Mouse (Mus musculus) ovary, adult 10 weeks (tissue): ENCODE results near the gene Gtpbp6. TPM values are rescaled to one million over a fixed set of nuclear protein-coding genes. Genes with fewer than 3 reads are reported as not detected.

Source experiments
- polyA plus RNA-seq: library from polyadenylated mRNA; stranded (reverse); fragments of 350-450 nt; fragmentation: Illumina TruSeq; extraction: RNeasy Lipid Tissue Mini Kit (QIAGEN cat#74804); gene quantifications from one replicate; pipeline ENCODE4 v1.2.3, GENCODE M21; 2014

The Gtpbp6 gene
- not detected for polyA plus RNA-seq

DNA sequence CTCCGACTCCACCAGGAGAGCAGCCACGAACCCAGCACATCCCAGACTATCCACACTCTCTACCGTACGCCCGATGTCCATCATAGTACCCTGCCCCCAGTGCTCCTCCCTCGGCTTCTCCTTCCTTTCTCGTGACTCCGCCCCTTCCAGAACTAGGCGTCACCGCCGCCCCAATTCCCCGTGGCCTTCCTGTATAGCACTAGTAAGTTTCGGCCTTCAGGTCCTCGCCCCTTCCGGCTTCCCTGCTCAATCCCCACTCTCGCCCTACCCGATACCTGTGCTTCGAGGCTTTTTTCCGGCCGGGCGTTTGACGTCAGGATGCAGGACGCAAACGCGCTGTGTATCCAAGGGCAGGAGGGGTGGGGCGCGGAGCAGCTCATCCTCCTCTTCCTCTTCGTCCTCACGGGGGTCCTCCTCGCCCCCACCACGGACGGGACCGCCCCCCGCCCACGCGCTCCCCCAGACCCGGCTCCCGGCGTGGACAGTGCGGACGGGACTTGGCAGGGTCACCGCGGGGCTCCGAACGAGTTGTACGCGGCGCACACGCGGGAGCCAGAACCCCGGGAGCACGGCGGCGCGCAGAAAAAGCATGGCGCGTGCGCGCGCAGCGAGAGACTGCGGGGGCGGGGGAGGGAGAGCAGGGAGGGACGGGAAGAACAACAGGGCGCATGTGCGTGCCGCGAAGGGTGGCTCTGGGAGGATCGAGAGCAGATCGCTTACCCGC is at the start of gene Gtpbp6:
Gene Gtpbp6 (minus strand): TSS at position 617 of the 724 bp plus-strand sequence.

DNA sequence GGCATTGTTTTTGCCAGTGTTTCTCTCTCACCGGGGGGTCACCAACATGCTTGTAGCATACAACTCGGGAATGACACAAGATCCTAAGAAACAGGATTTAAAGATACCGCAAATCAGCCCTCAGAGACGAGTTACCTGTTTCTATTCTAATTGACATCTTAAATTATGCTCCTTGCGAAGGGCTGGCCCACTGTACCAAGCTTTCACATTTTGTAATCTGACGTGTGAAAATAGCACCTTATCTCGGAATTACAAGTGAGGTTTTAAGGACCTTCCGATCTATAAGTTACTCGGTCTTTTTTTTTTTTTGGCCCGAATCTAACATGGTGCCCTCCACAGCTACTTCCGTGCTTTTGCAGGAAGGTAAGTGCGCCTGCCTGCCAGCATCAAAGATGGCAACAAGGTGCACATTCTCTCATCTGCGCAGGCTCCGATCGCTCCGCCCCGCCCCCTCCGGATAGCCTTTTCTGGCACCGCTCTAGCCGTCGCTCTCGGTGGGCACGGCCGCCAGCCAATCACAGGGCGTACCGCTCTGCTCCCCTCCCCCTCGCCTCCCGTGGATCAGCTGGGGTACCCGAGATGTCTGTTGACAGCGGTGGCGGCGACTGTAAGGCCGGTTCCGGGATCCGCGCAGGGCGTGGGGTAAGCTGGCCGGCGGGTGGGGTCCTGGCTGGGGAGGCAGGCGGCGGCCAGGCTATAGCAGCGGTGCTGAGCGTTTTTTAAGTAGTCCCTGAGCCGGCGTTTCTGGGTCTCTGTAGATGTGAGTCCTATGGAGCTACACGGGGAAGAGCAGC is 27.5 kb upstream of the Gtpbp6 start, which contains the start of gene Chfr:
Gene Chfr (plus strand): TSS at position 550 of the 794 bp plus-strand sequence.

DNA sequence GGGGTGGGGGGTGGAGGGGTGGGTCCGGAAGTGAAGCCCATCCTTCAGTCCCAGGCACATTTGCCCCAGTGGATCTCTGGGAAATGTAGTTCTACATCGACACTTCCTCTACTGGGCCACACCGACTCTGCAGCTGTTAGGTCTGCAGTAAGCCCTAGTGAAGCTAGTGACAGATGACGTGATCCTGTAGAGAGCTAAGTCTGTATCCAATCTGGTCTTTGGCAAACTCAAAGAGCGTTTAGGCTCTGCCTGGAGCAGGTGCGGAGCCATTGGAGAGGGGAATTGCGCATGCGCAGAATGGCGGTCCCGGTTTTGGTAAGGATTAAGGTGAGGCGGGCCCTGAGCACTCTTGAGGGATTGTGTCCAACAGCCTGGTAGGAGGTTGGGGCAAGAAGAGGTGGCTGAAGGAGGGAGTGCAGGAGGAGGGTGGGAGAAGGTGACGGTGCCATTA is 2.0 kb upstream of the Gtpbp6 start, which contains the start of gene Zfp605:
Gene Zfp605 (plus strand): TSS at position 102 of the 451 bp plus-strand sequence.

DNA sequence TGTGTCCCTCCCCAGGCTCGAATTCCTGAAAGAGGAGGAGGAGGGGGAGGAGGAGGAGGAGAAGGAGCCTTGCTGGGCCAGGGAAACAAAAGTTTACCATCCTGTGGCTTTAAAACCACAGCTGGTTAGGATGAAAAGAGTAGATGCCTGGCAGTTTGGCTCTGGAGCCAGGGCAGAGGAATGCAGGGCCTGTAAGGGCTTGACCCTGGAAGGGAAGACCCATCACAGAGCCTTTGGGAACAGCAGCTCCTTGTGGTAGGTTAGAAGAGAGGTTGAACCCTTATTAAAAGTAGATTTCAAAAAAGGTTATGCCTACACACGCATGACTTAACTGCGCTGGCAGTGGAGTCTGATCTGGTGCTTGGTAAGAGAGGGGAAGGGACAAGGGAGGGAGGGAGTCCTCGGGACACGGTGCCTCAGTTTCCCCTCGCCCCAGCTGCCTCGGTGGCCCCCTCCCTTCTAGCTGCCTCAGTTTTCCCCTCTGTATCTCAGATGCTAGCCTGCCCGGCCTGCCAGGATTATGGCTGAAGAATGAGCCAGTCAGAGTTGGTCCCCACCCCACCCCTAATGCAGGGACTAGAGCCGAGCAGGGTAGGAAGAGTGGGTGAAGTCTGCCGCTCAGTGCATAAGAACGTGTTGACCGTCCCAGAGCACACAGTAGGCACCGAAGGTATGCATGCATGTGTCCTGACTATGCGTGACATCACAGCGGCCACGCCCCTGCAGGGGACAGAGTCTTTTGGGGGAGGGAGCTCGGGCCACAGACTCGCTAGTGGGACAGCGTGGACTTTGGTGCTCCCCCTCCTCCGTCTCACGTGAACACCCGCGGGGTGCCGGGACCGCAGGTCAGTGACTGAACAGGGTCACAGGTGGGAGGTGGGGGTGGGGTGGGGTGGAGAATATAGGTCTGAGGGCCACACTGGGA is 8.1 kb downstream of the Gtpbp6 start, which contains the start of gene Plcxd1:
Gene Plcxd1 (plus strand): TSS at position 314 of the 925 bp plus-strand sequence.

DNA sequence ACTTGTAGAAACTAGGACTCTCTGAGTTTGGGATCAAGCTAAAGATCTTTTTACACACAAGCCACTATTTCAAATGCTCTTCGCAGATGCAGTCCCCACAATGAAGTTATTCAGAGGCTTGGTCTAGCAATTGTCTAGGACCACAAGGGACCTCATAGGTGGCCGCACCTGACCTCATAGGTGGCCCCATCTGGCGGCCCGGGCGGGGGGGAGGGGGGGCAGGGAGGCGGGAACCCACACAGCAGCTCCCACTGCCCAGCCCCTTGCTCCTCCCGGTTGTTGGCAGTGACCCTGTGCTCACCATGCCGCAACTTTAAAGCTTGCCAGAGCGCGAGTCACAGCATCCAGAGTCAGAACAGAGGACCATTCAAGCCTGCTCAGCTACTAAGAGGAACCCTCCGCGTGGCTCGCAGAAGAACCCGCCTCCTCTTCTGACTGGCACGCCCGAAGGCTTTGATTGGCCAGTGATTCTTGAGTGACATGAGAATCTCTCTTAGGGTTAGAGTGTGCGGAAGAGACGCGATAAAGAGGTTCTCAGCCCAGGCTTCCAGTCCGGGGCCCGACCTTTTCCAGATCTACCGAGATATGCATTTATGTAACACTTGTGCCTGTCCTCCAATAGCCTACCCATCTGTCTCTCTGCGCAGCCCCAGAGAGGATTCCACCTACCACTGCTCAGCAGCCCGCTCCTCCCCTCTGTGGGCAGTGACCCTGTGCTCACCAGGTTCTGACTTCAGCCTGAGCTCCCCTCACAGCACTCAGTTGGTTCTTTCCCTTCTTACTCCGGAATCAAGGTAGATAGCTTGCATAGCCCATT is 13.8 kb downstream of the Gtpbp6 start, which contains the start of gene Gm35315:
Gene Gm35315 (minus strand): TSS at position 391 of the 817 bp plus-strand sequence.

DNA sequence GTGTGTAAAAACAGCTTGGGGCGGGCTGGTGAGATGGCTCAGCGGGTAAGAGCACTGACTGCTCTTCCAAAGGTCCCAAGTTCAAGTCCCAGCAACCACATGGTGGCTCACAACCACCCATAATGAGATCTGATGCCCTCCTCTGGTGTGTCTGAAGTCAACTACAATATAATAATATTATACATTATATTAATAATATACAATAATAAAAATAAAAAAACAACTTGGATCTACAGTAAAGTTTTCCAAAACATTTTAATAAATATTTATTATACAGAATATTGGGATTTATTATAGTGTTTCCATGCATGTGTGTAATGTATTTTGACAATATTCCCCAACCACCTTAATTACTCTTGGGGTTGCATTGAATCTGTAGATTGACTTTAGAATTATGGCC is 35.6 kb downstream of the Gtpbp6 start, which contains the start of gene Gm17655:
Gene Gm17655 (minus strand): TSS at position 101 of the 400 bp plus-strand sequence.

Other genes starting within 250 kb of the Gtpbp6 start
- 93.5 TPM for gene Gm15446, start 184.8 kb downstream of the Gtpbp6 start, polyA plus RNA-seq
- 107 TPM for gene Zfp932, start 111.7 kb downstream of the Gtpbp6 start, polyA plus RNA-seq
- 13.2 TPM for gene Gm17655, start 35.7 kb downstream of the Gtpbp6 start, polyA plus RNA-seq
- gene Gm35315, start 13.8 kb downstream of the Gtpbp6 start, polyA plus RNA-seq = 6.4 TPM
- not detected for gene Plcxd1, start 8.2 kb downstream of the Gtpbp6 start, polyA plus RNA-seq
- gene Zfp605, start 1.9 kb upstream of the Gtpbp6 start, polyA plus RNA-seq = 22.9 TPM
- 16.5 TPM for gene Chfr, start 27.6 kb upstream of the Gtpbp6 start, polyA plus RNA-seq
- gene Golga3, start 68.5 kb upstream of the Gtpbp6 start, polyA plus RNA-seq = 25.1 TPM
- 64.0 TPM for gene Ankle2, start 122.8 kb upstream of the Gtpbp6 start, polyA plus RNA-seq
- 43.2 TPM for gene Pgam5, start 161.7 kb upstream of the Gtpbp6 start, polyA plus RNA-seq
- gene Pxmp2, start 178.0 kb upstream of the Gtpbp6 start, polyA plus RNA-seq = 4.5 TPM
- gene Pole, start 178.1 kb upstream of the Gtpbp6 start, polyA plus RNA-seq = 16.1 TPM
- gene P2rx2, start 235.0 kb upstream of the Gtpbp6 start, polyA plus RNA-seq = not detected
- not detected for gene Lrcol1, start 236.5 kb upstream of the Gtpbp6 start, polyA plus RNA-seq